Comparison of ENCODE assay signal across 22 mouse cellular contexts in genomic region chr13:70674998-70675397, GRCm38 (mm10). TPM values are rescaled to one million over a fixed set of nuclear protein-coding genes. Genes with fewer than 3 reads are reported as not detected.
DNase-seq lines count a peak whose midpoint lies in the region; ATAC-seq and TF ChIP-seq lines count a peak whose summit lies in the region.
"Had no signal": no experiment of that assay in that cellular context is flagged by ENCODE, and none has a peak within 500 bp of the region (broad histone marks: within the 10 kb centered on the region; RNA-seq: fewer than 3 reads in every experiment).

No protein-coding gene starts in this region.

- H3K9me3 ChIP-seq in forebrain, postnatal 0 days (ENCODE audit: low read length) = no peaks in the 10 kb centered on the region
- H3K9me3 ChIP-seq in forebrain, embryonic 14.5 days (replicated peaks; ENCODE audit: control insufficient read depth, low read length) = no peaks in the 10 kb centered on the region
- H3K9me3 ChIP-seq in hindbrain, embryonic 13.5 days = no peaks in the 10 kb centered on the region
- H3K9me3 ChIP-seq: hindbrain, embryonic 10.5 days; midbrain, embryonic 15.5 days; neural tube, embryonic 12.5 days had no signal

- WGBS in forebrain, postnatal 0 days = 77% methylated on average over 10 of the region's 10 CpGs
- 85% methylated on average over 10 of the region's 10 CpGs for WGBS in forebrain, embryonic 14.5 days
- 94% methylated on average over 10 of the region's 10 CpGs for WGBS in hindbrain, embryonic 13.5 days

- H3K27ac ChIP-seq in forebrain, postnatal 0 days (ENCODE audit: low read depth, low read length) = no peak overlapping the region
- H3K27ac ChIP-seq in forebrain, embryonic 14.5 days (ENCODE audit: low read depth, low read length) = no peak overlapping the region
- no peak overlapping the region for H3K27ac ChIP-seq in hindbrain, embryonic 13.5 days
- H3K27ac ChIP-seq: hindbrain, embryonic 10.5 days; hindbrain, postnatal 0 days; left cerebral cortex, adult 2 months; midbrain, embryonic 15.5 days; neural tube, embryonic 12.5 days; stomach, postnatal 0 days had no signal

- no peak for TF ChIP-seq CTCF in forebrain, postnatal 0 days (IDR thresholded peaks at IDR 0.05; ENCODE audit: low read depth)
- no peak for TF ChIP-seq CTCF in brain, embryonic 14.5 days (IDR thresholded peaks at IDR 0.05; ENCODE audit: borderline replicate concordance, extremely low read depth, insufficient read depth, insufficient read length)

- TF ChIP-seq POLR2A in brain, embryonic 14.5 days (IDR thresholded peaks at IDR 0.05; ENCODE audit: borderline replicate concordance, extremely low read depth, insufficient read depth, insufficient read length, poor library complexity, severe bottlenecking) = no peak

- ATAC-seq in forebrain, postnatal 0 days = peak; percentile 59
- no peak for ATAC-seq in forebrain, embryonic 14.5 days
- no peak for ATAC-seq in hindbrain, embryonic 13.5 days (ENCODE audit: low FRiP score)
- ATAC-seq: hindbrain, postnatal 0 days; intestine, embryonic 16.5 days; midbrain, embryonic 15.5 days had no signal

- DNase-seq in forebrain, postnatal 0 days = peak; percentile 39
- DNase-seq in forebrain, embryonic 14.5 days (ENCODE audit: low spot score) = no peak
- peak; percentile 46 to 50 for DNase-seq in layer of hippocampus, adult 8-10 months (ENCODE audit: low spot score in 2 of 2)
- no peak for DNase-seq in layer of hippocampus, adult 9-10 months (ENCODE audit: low spot score)
- DNase-seq in brain, embryonic 14.5 days (ENCODE audit: low read depth) = peak; percentile 23
- peak; percentile 38 for DNase-seq in right cerebral cortex, postnatal 25 days
- DNase-seq: adrenal gland, postnatal 36 days; cerebellum, adult 2 months; cerebellum, postnatal 36 days; gastrocnemius, postnatal 10 days; kidney, adult 9 months; kidney, postnatal 14 days; lung, postnatal 4 days had no signal

- no peaks in the 10 kb centered on the region for H3K27me3 ChIP-seq in forebrain, postnatal 0 days (ENCODE audit: insufficient read depth, low read length)
- no peaks in the 10 kb centered on the region for H3K27me3 ChIP-seq in forebrain, embryonic 14.5 days (replicated peaks; ENCODE audit: control insufficient read depth, insufficient read depth, low read length)
- H3K27me3 ChIP-seq in hindbrain, embryonic 13.5 days = no peaks in the 10 kb centered on the region
- H3K27me3 ChIP-seq: midbrain, embryonic 15.5 days; neural tube, embryonic 12.5 days had no signal

- no peak overlapping the region for H3K4me3 ChIP-seq in forebrain, postnatal 0 days (ENCODE audit: low read depth, low read length)
- H3K4me3 ChIP-seq in forebrain, embryonic 14.5 days (ENCODE audit: low read depth, low read length) = no peak overlapping the region
- H3K4me3 ChIP-seq in hindbrain, embryonic 13.5 days = no peak overlapping the region
- H3K4me3 ChIP-seq: hindbrain, embryonic 10.5 days; left cerebral cortex, adult 2 months; midbrain, embryonic 15.5 days; neural tube, embryonic 12.5 days had no signal

- no peak overlapping the region for H3K4me2 ChIP-seq in forebrain, postnatal 0 days (ENCODE audit: low read depth)
- no peak overlapping the region for H3K4me2 ChIP-seq in forebrain, embryonic 14.5 days (ENCODE audit: low read length)
- no peak overlapping the region for H3K4me2 ChIP-seq in hindbrain, embryonic 13.5 days
- H3K4me2 ChIP-seq: heart, embryonic 11.5 days; midbrain, embryonic 15.5 days; neural tube, embryonic 12.5 days had no signal

- H3K36me3 ChIP-seq in forebrain, postnatal 0 days (ENCODE audit: insufficient read depth) = no peaks in the 10 kb centered on the region
- no peaks in the 10 kb centered on the region for H3K36me3 ChIP-seq in forebrain, embryonic 14.5 days (ENCODE audit: control insufficient read depth, insufficient read depth, low read length)
- no peaks in the 10 kb centered on the region for H3K36me3 ChIP-seq in hindbrain, embryonic 13.5 days
- H3K36me3 ChIP-seq: hindbrain, embryonic 10.5 days; midbrain, embryonic 15.5 days; neural tube, embryonic 12.5 days had no signal

- H3K4me1 ChIP-seq in forebrain, postnatal 0 days (ENCODE audit: insufficient read depth) = no peaks in the 10 kb centered on the region
- no peaks in the 10 kb centered on the region for H3K4me1 ChIP-seq in forebrain, embryonic 14.5 days (ENCODE audit: control insufficient read depth, insufficient read depth, low read length)
- no peaks in the 10 kb centered on the region for H3K4me1 ChIP-seq in hindbrain, embryonic 13.5 days (replicated peaks)
- H3K4me1 ChIP-seq: midbrain, embryonic 15.5 days; neural tube, embryonic 12.5 days had no signal

- H3K9ac ChIP-seq in forebrain, postnatal 0 days = no peak overlapping the region
- no peak overlapping the region for H3K9ac ChIP-seq in forebrain, embryonic 14.5 days (ENCODE audit: low read length)
- no peak overlapping the region for H3K9ac ChIP-seq in hindbrain, embryonic 13.5 days
- H3K9ac ChIP-seq: midbrain, embryonic 15.5 days; neural tube, embryonic 12.5 days had no signal

RNA-seq across cellular contexts. Expression of gene Ice1, which starts 37.6 kb away (rescaled TPM):
- total RNA-seq in forebrain, postnatal 0 days (2014; rRNA removed) = 68.0 and 82.5 TPM in 2 replicates
- 18.4 and 21.0 TPM in 2 replicates for polyA plus RNA-seq in forebrain, postnatal 0 days (2015; fragmentation: Nextera tagmentation; extraction: Ambion mirVana)
- polyA plus RNA-seq in forebrain, embryonic 14.5 days (2014; fragmentation: Nextera tagmentation; extraction: Ambion mirVana) = 36.8 and 39.8 TPM in 2 replicates
- total RNA-seq in layer of hippocampus, adult 8-10 months (2022) = 10 to 100 TPM; 59.3 to 70.0 (median 65.4) TPM
- 119 and 121 TPM in 2 replicates for polyA plus RNA-seq in brain, embryonic 14.5 days (2012; rRNA removed)
- 28.5 and 29.3 TPM in 2 replicates for polyA plus RNA-seq in hindbrain, embryonic 13.5 days (2015; fragmentation: Nextera tagmentation; extraction: Ambion mirVana)

Comparison
In these comparisons a context has a peak if more than half of its experiments do, and no peak if none do; other contexts are left out.
1. DNase-seq: peak in forebrain, postnatal 0 days (single experiment), layer of hippocampus, adult 8-10 months (2 of 2), brain, embryonic 14.5 days (single experiment) and right cerebral cortex, postnatal 25 days (single experiment); none in forebrain, embryonic 14.5 days (single experiment) and layer of hippocampus, adult 9-10 months (single experiment).